Mouse (Mus musculus): ENCODE results near the gene Iqca.

DNA sequence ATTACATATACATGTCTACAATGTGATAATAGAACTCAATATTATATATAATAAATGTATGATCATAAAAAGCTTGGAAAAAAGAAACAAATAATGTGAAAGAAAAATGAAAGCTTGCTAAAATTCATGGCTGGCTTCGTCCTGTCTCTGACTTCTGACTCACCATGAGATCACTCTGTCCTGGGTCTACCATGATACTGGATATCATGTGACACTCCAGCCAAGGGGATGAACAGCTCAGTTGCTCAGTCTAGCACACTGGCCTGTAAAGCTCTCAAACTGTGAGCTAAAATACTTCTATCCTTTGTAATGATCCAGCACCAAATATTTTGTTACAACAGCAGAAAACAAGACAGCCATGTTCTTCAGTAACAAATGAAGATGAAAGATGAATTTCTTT lies 143.1 kb downstream of the Iqca start:
- TF ChIP-seq MAX (IDR thresholded peaks at IDR 0.05; ENCODE audit: low read depth), result no peak
- no peak for TF ChIP-seq POLR2AphosphoS2 (IDR thresholded peaks at IDR 0.05; ENCODE audit: insufficient read length, low read depth)
- TF ChIP-seq POLR2A (IDR thresholded peaks at IDR 0.05; ENCODE audit: insufficient read length, low read depth), result no peak
- no peak for TF ChIP-seq CEBPB (IDR thresholded peaks at IDR 0.05; ENCODE audit: insufficient read depth, poor library complexity, severe bottlenecking)
- TF ChIP-seq E2F4 (IDR thresholded peaks at IDR 0.05; ENCODE audit: insufficient read depth), result no peak
- TF ChIP-seq MYOD1 (IDR thresholded peaks at IDR 0.05; ENCODE audit: control insufficient read depth in 1 of 3, insufficient read length in 2 of 3, low read depth in 2 of 3), result no peak

Data from myocyte (in vitro differentiated cells).